Mouse (Mus musculus) embryo, embryonic 11 days (tissue): ENCODE measurements around the gene Fga.
A peak's percentile ranks its signal among the peaks of the same experiment; 100 is the strongest.

Experiments used
- DNase-seq: peaks from one replicate; pipeline ENCODE4 v3.0.0-alpha.2; 2015

Fga gene

DNA sequence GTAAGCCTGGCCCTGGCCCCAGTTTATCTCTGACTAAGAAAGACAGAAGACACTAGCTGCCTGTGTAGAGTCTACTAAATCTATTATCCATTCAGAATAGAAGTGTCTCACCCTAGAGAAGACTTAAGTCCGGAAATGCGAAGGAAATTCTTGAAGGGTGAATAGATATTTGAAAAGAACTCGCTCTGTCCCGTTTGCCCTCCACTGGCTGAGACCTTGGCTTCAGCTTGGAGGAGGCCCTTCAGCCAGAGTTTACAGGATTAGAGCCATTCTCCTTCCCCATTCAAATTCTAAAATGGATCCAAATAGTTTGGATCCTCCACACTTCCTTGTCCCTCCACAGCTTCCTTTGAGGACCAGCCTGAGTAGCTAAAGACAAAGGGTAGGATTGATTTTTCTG lies 4.5 kb downstream of the Fga start:
- no peak for DNase-seq

DNA sequence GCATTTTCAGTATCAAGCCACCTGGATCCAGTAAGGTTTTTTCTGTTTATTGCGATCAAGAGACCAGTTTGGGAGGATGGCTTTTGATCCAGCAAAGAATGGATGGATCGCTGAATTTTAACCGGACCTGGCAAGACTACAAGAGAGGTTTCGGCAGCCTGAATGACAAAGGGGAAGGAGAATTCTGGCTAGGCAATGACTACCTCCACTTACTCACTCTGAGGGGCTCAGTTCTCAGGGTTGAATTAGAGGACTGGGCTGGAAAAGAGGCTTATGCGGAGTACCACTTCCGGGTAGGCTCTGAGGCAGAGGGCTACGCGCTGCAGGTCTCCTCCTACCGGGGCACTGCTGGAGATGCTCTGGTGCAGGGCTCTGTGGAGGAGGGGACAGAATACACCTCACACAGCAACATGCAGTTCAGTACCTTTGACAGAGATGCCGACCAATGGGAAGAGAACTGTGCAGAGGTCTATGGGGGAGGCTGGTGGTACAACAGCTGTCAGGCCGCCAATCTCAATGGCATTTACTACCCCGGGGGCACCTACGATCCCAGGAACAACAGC lies 7.0 kb downstream of the Fga start:
- peak; percentile 13 for DNase-seq

DNA sequence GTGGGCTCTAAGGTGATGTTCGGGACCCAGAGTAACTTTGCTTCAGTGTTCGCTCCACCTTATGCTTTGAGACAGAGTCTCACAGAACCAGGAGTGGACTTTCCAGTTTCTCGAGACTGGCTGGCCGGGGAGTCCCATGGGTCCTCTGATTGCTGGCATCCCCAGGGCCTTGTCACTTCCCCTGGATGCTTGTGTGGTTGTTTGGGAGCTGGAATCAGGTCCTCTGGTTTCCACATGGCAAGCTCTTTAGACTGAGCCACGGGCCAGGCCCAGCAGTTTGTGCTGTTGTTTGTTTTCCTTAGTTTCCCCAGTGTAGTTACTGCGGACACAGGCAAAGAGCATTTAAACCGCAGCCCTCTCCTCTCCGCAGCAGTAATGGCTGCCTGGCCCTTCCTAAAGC lies 7.9 kb downstream of the Fga start:
- no peak for DNase-seq

DNA sequence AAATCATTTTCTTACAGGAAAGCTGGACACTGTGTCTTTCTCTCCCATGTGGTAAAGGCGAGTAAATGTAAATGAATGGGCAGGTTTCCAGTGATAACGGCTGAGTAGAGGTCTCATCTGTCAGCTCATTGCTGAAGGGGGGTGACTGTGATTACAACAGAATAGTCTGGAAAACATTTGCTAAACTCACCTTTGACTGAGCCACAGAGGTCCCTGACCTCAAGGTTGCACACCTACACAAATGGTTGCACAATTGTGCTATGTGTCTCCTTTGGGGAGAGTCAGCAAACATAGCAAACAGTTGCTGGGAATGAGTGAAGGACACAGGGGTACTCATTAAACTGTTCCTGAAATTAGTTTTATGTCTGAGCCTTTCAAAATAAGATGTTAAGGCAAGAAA lies 13.0 kb downstream of the Fga start:
- no peak for DNase-seq

DNA sequence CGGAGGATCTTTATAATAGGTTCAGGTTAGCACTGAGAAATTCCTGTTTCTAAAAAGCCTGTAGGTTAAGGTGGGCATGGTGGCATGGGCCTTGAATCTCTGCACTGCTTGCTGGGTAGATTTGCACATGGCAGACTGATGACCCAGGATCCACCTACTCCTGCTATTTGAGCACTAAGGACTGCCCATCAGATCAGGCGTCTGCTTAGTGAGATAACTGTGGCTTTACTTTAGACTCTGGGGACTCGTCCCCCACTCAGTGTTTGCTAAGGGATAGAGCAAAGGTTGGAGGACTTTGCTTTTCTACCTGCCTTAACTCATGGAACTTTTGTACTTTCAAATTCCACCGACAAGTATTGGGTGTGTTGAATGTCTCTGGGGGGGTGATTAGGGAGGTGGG lies 13.8 kb downstream of the Fga start:
- DNase-seq = no peak

GRCm38 (mm10) chr3:83042451-83042850 lies 16.6 kb downstream of the Fga start:
- no peak for DNase-seq

- no peak for DNase-seq
These were observed 20.8 kb downstream of the Fga start for GRCm38 (mm10) chr3:83046649-83047048.

GRCm38 (mm10) chr3:83049680-83050079 lies 23.8 kb downstream of the Fga start, which contains the start of gene Fgb:
Fgb (minus strand) TSS chr3:83049863.
- DNase-seq = no peak

DNA sequence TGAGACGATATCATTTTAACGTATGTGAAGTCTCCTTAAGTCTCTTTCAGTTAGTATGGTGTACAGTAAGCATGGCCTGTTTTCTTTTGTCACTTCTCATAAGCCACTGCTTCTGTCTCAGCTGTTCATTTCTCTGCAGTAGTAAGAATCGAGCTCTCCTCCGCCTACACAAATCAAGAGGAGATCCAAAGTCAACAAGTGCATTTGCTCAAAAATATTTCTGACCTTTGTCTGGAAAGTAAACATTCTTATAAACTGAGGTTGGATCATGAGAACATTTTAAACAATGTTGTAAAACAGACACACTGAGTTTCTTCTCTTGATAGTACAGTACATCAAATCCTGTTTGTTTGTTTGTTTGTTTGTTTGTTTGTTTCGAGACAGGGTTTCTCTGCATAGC lies 24.8 kb downstream of the Fga start:
- DNase-seq = no peak

DNA sequence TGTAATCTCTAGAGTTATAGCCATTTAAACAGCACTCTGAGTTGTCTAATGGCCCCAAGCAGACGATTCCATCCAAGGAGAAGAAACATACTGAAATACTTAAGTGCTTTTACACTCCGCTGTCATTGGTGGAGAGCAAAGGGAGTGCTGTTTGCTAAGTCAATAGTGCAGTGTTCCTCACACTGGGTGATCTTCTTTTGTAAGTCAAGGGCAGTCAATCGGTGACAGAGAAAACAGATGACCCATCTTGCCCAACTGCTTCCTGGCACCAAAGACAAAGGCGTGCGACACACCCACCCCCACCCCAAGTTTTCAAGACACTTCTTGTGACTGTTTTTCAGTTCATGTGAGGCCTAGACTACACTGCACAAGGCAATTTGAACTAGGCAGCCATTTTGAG lies 26.2 kb downstream of the Fga start:
- no peak for DNase-seq

- DNase-seq = no peak
These were observed 27.2 kb downstream of the Fga start for GRCm38 (mm10) chr3:83053126-83053525.

- DNase-seq = peak; percentile 62
These were observed 27.9 kb downstream of the Fga start for GRCm38 (mm10) chr3:83053758-83054157.

DNA sequence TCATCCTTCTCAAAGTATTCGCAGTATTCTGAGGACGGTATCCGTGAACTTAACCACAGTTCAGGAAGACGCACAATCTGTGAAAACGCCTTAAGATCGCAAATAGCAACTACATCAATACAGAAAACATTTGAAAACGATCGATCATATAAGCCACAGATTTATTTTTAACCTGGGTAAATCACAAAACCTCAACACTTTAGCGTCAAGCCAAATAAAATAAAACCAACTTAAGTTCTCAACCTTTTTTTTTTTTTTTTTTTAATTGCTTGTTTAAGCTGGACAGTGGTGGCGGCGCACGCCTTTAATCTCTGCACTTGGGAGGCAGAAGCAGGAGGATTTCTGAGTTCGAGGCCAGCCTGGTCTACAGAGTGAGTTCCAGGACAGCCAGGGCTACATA lies 28.9 kb downstream of the Fga start:
- no peak for DNase-seq

GRCm38 (mm10) chr3:83055281-83056038 lies 29.6 kb downstream of the Fga start, which contains the start of gene Plrg1:
Plrg1 (plus strand) TSS chr3:83055522.
- peak; percentile 98 for DNase-seq

GRCm38 (mm10) chr3:83057046-83057445 lies 31.2 kb downstream of the Fga start:
- no peak for DNase-seq

- no peak for DNase-seq
These were observed 42.0 kb downstream of the Fga start for GRCm38 (mm10) chr3:83067920-83068319.

DNA sequence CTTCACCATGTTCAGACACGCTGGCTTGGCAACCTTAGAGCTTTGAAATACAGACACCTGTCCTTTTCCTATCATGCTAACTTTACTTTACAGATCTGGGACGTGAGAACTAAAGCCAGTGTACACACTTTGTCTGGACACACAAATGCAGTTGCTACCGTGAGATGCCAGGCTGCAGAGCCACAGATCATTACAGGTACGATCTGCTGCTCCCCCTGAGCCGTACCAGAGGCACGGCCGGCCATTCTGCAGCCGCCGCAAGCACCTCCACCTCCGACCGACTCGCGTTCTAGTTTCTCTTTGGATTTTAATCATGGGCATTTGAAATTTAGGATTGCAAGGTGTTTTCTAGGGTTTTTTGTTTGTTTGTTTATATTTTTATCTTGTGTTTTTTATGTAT lies 43.0 kb downstream of the Fga start:
- DNase-seq = no peak

DNA sequence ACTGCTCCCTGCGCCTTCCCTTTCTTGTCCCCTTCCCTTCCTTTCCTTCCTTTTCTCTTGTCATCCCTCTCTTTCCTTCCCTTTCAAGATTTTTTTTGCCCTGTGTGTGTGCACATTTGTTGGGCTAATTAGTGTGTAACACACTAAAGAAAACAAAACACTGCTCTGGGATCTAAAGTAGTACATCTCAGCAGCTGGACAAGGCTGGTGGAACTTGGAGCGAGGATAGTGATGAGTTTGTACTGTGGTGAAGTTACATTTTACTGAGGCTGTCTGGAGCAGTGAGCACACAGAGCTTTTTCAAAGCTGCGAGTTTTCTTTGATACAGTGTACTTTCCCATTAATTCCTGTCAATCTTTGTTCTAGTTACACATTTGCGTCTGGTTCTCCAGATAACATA lies 44.4 kb downstream of the Fga start:
- no peak for DNase-seq

- DNase-seq = peak; percentile 23
These were observed 50.7 kb downstream of the Fga start for GRCm38 (mm10) chr3:83076563-83076962.

DNA sequence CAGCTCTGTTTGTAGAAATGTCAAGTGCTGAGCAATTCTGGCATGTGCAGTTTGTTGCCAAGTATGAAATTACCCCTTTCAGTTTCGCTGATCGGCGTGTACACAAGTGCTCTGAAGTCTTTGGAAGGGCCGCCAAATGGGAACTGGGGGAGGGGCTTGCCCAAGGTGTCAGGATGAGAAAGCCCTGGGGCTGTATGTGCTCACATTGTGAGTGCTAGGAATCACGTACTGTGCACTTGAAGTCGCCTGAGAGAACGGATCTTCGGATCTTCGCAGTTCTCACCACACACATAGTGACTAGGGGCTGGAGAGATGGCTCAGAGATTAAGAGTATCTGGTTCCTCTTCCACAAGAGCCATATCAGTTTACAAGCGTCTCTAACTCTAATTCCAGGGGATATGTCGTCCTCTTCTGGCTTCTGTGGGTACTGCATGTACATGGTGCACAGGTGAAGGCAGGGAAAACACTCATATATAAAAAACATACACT lies 54.7 kb downstream of the Fga start:
- peak; percentile 72 for DNase-seq
